Mouse (Mus musculus) testis, adult 10 weeks (tissue): ENCODE results near the gene Cavin2. TPM values are rescaled to one million over a fixed set of nuclear protein-coding genes. Genes with fewer than 3 reads are reported as not detected.

ENCODE experiments used
- polyA plus RNA-seq: library from polyadenylated mRNA; stranded (reverse); fragments of 350-450 nt; fragmentation: Illumina TruSeq; extraction: RNeasy Lipid Tissue Mini Kit (QIAGEN cat#74804); gene quantifications from one replicate; pipeline ENCODE4 v1.2.3, GENCODE M21; 2014; ENCODE audit warnings: low read depth, low replicate concordance

Cavin2 gene
- polyA plus RNA-seq, result 4.0 TPM

DNA sequence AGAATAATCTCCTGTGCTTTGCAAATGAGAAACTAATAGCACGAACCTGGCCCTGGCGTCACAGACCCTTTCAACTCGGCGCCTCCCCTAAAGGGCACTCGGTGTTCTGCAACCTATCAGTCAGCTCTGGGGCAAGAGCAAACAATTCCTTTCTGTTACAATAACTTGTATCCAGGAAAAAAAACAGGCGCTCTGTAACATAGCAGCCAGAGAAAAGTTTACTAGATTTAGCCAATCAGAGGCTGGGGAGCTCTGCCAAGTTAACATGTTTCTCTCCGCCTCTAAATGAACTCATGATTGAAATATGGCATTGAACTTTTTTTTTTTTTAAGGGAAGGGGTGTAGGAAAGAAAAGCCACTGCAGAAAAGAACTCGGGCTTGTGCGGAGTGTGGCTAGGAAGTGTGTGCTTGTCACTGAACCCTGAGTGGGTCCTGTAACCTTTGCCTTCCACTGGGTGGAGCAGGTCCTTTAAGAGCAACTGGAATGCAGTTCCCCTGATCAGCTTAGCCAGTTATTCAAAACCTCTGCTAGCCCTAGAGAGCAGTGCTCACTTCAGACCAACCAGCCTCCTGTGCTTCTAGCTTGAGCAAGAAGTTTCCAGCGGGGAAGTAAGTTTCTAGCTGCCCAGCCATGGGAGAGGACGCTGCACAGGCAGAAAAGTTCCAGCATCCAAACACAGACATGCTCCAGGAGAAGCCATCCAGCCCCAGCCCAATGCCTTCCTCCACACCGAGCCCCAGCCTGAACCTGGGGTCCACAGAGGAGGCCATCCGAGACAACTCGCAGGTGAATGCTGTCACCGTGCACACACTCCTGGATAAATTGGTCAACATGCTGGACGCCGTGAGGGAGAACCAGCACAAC lies at the start of gene Cavin2:
TSS of gene Cavin2 (plus strand) at position 372 of the 865 bp plus-strand sequence.

Other genes with a start within 250 kb of the Cavin2 start
- gene Nabp1, start 189.3 kb downstream of the Cavin2 start, polyA plus RNA-seq, result 576 TPM